Mouse (Mus musculus) neutrophil, adult 59 days (primary cell): ENCODE data around the gene Scgb2b12. TPM values are rescaled to one million over a fixed set of nuclear protein-coding genes. Genes with fewer than 3 reads are reported as not detected.

Source experiments
- total RNA-seq, 2 experiments: library from RNA; stranded (reverse); gene quantifications; 1 replicate in 1 of 2; 2 replicates in 1 of 2; pipeline ENCODE4 v1.2.4; 2023

Gene Scgb2b12
- not detected for total RNA-seq

DNA sequence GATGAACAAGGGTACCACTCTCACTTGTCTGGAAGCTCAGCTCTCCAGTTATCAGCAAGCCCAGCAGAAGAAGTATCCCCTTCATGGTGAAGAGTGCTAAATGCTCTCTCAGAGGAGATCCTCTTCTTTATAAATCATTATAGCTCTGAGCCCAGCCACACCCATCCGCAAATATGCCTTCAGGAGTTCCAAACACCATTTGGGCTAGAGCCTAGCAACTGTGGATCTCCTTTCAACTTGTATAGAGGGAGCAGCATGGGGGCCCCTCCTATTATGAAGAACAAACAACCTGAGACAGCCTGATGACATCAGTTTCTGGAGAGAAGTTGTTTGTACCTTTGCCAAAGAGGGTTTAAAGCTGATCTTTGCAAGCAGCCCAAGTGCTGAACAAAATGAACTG lies at the start of gene Scgb2b12:
TSS of gene Scgb2b12 (minus strand) at position 101 of the 400 bp plus-strand sequence.

DNA sequence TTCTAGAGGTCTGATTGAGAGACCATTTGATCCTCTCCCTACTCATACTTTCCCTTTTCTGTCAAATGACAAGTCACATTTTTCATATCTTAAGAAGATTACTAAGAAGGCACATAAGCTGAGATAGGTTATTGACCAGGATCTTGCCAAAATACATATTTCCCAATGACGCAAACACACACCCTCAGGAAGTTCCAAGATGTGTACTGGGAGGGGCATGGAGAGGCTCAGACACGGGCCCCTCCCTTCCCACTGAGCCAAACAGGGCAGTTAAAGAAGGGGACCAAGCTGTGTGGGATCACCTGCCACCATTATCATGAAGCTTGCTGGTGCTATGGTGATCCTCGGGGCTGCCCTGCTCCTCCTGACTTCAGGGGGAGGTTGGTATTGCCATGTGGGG lies 6.8 kb upstream of the Scgb2b12 start, which contains the start of gene Scgb1b12:
TSS of gene Scgb1b12 (plus strand) at position 301 of the 400 bp plus-strand sequence.

Other genes starting within 250 kb of the Scgb2b12 start
- not detected for gene Scgb1b10, start 226.4 kb downstream of the Scgb2b12 start, total RNA-seq
- not detected for gene Scgb2b11, start 116.1 kb downstream of the Scgb2b12 start, total RNA-seq
- gene Scgb1b11, start 104.4 kb downstream of the Scgb2b12 start, total RNA-seq: not detected
- not detected for gene Scgb1b12, start 6.9 kb upstream of the Scgb2b12 start, total RNA-seq
- not detected for gene Scgb1b29, start 114.3 kb upstream of the Scgb2b12 start, total RNA-seq